Mouse (Mus musculus): Measurements from ENCODE around the gene Dph3. TPM values are rescaled to one million over a fixed set of nuclear protein-coding genes. Genes with fewer than 3 reads are reported as not detected.
A peak's percentile ranks its signal among the peaks of the same experiment; 100 is the strongest.
"Not testable (repeated sequence)": the region's sequence is repeated elsewhere in the genome, so short reads cannot be mapped to it uniquely, and the experiment has no call there.

Dph3 gene
- polyA plus RNA-seq, 1 experiment from 2014 or later: 76.2 TPM

- peaks cover 13% of the 10 kb centered on the region; the same call in 1 of the 2 replicates for H3K36me3 ChIP-seq (ENCODE audit: control insufficient read depth, insufficient read depth, low read length)
- WGBS: 86% methylated on average over 4 of the region's 4 CpGs
- no peak for ATAC-seq (ENCODE audit: low read depth)
Observed at GRCm38 (mm10) chr14:32091704-32092103, 6.2 kb upstream of the Dph3 start.

DNA sequence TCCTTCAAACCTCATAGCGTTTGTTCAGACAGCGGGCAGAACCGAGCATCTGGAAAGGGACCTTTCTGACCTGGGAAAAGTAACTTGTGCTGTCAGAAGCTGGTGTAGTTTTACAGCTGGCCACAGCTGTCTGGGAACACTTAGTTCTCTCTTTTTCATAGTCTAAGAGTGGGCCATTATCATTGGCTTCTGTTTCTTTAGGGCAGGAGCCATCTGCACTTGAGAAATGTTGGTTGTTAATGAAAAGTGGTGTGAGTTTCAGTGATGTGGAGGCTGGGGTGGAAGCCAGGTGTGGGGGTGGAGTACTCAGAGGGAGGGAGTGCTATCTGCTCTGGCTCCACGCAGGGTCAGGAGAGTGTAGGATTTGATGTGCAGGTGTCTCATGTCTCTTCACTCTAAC lies 5.6 kb upstream of the Dph3 start:
- H3K9me3 ChIP-seq (ENCODE audit: control insufficient read depth, low read length): no peaks in the 10 kb centered on the region
- no peak overlapping the region for H3K4me2 ChIP-seq (ENCODE audit: low read depth, low read length)
- no peaks in the 10 kb centered on the region for H3K27me3 ChIP-seq (ENCODE audit: control insufficient read depth, insufficient read depth, low read length)
- 0 out of 2 replicates have a peak, but pooled peaks cover 10% of the 10 kb centered on the region for H3K36me3 ChIP-seq (ENCODE audit: control insufficient read depth, insufficient read depth, low read length)
- H3K9ac ChIP-seq (replicated peaks; ENCODE audit: low read depth, low read length): no peak overlapping the region
- no peak overlapping the region for H3K4me3 ChIP-seq (ENCODE audit: low read depth, low read length)
- 82% methylated on average over 4 of the region's 4 CpGs for WGBS
- ATAC-seq (ENCODE audit: low read depth): no peak
- peaks cover 12% of the 10 kb centered on the region; the same call in 1 of the 2 replicates for H3K4me1 ChIP-seq (ENCODE audit: control insufficient read depth, insufficient read depth, low read length)
- no peak overlapping the region for H3K27ac ChIP-seq (ENCODE audit: low read depth, low read length)

More at GRCm38 (mm10) chr14:32091704-32092103, 6.2 kb upstream of the Dph3 start:
- Histone ChIP-seq H3K9ac (replicated peaks; ENCODE audit: low read depth, low read length) (no peak overlapping the region), H3K4me2 (ENCODE audit: low read depth, low read length) (no peak overlapping the region), H3K4me1 (ENCODE audit: control insufficient read depth, insufficient read depth, low read length) (peaks cover 6% of the 10 kb centered on the region; the same call in 1 of the 2 replicates), H3K27me3 (ENCODE audit: control insufficient read depth, insufficient read depth, low read length) (no peaks in the 10 kb centered on the region), H3K4me3 (ENCODE audit: low read depth, low read length) (no peak overlapping the region), H3K9me3 (ENCODE audit: control insufficient read depth, low read length) (no peaks in the 10 kb centered on the region), H3K27ac (ENCODE audit: low read depth, low read length) (no peak overlapping the region)

GRCm38 (mm10) chr14:32087584-32088248 lies 2.2 kb upstream of the Dph3 start:
- peaks cover 17% of the 10 kb centered on the region; the same call in 1 of the 2 replicates for H3K4me1 ChIP-seq (ENCODE audit: control insufficient read depth, insufficient read depth, low read length)
- not testable (repeated sequence) for H3K27me3 ChIP-seq (ENCODE audit: control insufficient read depth, insufficient read depth, low read length); H3K9ac ChIP-seq (replicated peaks; ENCODE audit: low read depth, low read length); H3K36me3 ChIP-seq (ENCODE audit: control insufficient read depth, insufficient read depth, low read length); H3K4me3 ChIP-seq (ENCODE audit: low read depth, low read length); H3K27ac ChIP-seq (ENCODE audit: low read depth, low read length); H3K4me2 ChIP-seq (ENCODE audit: low read depth, low read length); ATAC-seq (ENCODE audit: low read depth); H3K9me3 ChIP-seq (ENCODE audit: control insufficient read depth, low read length)
- WGBS: 94% methylated on average over 7 of the region's 7 CpGs

DNA sequence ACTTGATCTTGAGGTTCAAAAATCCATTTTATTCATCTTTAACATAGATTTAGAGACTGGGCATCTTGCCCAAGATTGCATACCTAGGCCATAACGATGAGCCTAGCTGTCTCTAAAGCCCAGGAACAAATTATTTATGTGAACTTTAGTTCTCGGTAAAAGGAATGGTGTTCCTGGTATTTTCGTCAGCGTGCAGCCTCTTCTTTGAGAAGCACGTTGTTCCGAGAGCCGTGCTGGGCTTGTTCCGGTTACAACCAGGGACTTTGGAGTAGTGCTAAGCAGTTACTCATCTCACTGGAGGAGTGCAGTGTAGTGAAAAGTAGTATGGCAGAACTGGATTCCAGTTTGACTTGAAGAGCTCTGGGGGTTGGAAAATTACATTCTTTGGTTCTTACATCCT lies 697 bp upstream of the Dph3 start:
- ATAC-seq (ENCODE audit: low read depth): no peak
- 23% methylated on average over 8 of the region's 8 CpGs for WGBS
- no peaks in the 10 kb centered on the region for H3K9me3 ChIP-seq (ENCODE audit: control insufficient read depth, low read length)
- peak overlapping the region; percentile 63 for H3K4me3 ChIP-seq (ENCODE audit: low read depth, low read length)
- H3K4me1 ChIP-seq (ENCODE audit: control insufficient read depth, insufficient read depth, low read length): peaks cover 17% of the 10 kb centered on the region; the same call in 1 of the 2 replicates
- peaks cover 17% of the 10 kb centered on the region for H3K36me3 ChIP-seq (ENCODE audit: control insufficient read depth, insufficient read depth, low read length)
- H3K27ac ChIP-seq (ENCODE audit: low read depth, low read length): peak overlapping the region; percentile 88
- peak overlapping the region; percentile 78; the same call in 1 of the 2 replicates for H3K9ac ChIP-seq (replicated peaks; ENCODE audit: low read depth, low read length)
- no peaks in the 10 kb centered on the region for H3K27me3 ChIP-seq (ENCODE audit: control insufficient read depth, insufficient read depth, low read length)
- peak overlapping the region; percentile 66 for H3K4me2 ChIP-seq (ENCODE audit: low read depth, low read length)

DNA sequence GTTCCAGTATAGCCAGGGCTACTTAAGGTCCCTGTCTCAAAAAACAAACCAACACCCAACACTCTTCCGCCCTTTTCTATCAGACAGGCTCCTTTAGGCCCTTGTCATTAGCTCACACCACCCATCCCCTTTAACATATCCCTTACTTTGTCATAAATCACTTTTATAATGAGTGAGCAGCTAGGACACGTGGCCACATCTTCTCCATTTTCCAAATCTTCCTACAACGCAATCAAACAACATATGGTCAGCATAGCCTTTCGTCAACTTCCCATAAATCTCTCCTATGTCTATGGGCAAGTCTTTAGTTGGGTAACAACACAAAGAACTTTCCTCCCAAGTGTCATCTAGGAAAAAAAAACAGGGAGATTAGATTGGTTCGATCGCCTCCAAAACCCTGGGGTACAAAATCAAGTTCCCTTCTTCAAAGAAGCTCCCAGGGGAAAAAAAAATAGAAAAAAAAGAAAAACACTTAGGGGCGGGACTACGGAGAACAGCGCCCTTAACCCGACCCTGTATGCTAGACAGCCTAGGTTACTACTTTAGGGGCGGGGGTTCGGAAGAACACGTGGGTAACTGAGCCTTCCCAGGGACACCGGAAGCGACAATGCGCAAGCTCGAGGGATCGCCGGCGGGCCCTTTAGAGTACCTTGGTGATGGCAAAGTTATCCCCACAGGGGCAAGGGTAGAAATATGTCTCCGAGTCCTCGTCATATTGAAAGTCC lies 606 bp downstream of the Dph3 start, which contains the start of gene Oxnad1:
Gene Oxnad1 (plus strand): TSS at position 614 of the 725 bp plus-strand sequence.
- Histone ChIP-seq H3K27ac (ENCODE audit: low read depth, low read length) (peak within 1 kb of the TSS; percentile 88), H3K27me3 (ENCODE audit: control insufficient read depth, insufficient read depth, low read length) (no peaks in the 10 kb centered on the region), H3K9me3 (ENCODE audit: control insufficient read depth, low read length) (no peaks in the 10 kb centered on the region), H3K4me3 (ENCODE audit: low read depth, low read length) (peak within 1 kb of the TSS; percentile 63), H3K4me2 (ENCODE audit: low read depth, low read length) (peak within 1 kb of the TSS; percentile 75), H3K4me1 (ENCODE audit: control insufficient read depth, insufficient read depth, low read length) (peaks cover 17% of the 10 kb centered on the region; the same call in 1 of the 2 replicates), H3K36me3 (ENCODE audit: control insufficient read depth, insufficient read depth, low read length) (peaks cover 17% of the 10 kb centered on the region), H3K9ac (replicated peaks; ENCODE audit: low read depth, low read length) (peak within 1 kb of the TSS; percentile 78)
- 2% methylated on average over 22 of the region's 22 CpGs for WGBS
- peak; percentile 97 for ATAC-seq (ENCODE audit: low read depth)

- H3K27ac ChIP-seq (ENCODE audit: low read depth, low read length): no peak overlapping the region
- no peaks in the 10 kb centered on the region for H3K27me3 ChIP-seq (ENCODE audit: control insufficient read depth, insufficient read depth, low read length)
- H3K9me3 ChIP-seq (ENCODE audit: control insufficient read depth, low read length): no peaks in the 10 kb centered on the region
- no peak overlapping the region for H3K9ac ChIP-seq (replicated peaks; ENCODE audit: low read depth, low read length)
- whole genome bisulfite sequencing: 100% methylated on average over 2 of the region's 2 CpGs
- peaks cover 17% of the 10 kb centered on the region for H3K36me3 ChIP-seq (ENCODE audit: control insufficient read depth, insufficient read depth, low read length)
- no peak for ATAC-seq (ENCODE audit: low read depth)
- peaks cover 17% of the 10 kb centered on the region; the same call in 1 of the 2 replicates for H3K4me1 ChIP-seq (ENCODE audit: control insufficient read depth, insufficient read depth, low read length)
- H3K4me2 ChIP-seq (ENCODE audit: low read depth, low read length): no peak overlapping the region
- H3K4me3 ChIP-seq (ENCODE audit: low read depth, low read length): no peak overlapping the region
Observed at GRCm38 (mm10) chr14:32083466-32083865, 2.1 kb downstream of the Dph3 start.

DNA sequence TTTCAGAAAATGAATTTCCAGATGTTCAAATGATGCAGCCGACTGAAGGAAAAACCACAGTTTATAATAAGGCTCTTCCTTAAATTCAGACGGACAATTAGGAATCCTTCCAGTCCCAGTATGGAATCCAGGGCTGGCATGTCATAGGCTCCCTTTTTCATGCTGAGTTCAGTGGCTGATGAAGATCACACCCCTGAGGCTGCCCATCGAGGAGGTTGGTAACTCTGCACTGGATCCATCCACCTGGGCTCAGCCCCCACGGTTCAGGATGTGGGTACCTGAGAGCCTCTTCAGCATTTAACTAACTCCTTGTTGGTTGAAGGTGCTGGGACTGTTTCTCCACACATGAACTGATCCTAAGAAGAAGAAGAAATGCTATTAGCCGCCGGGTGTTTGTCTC lies 2.6 kb downstream of the Dph3 start:
- Histone ChIP-seq H3K4me3 (ENCODE audit: low read depth, low read length) (no peak overlapping the region), H3K4me1 (ENCODE audit: control insufficient read depth, insufficient read depth, low read length) (peaks cover 17% of the 10 kb centered on the region; the same call in 1 of the 2 replicates), H3K9ac (replicated peaks; ENCODE audit: low read depth, low read length) (no peak overlapping the region), H3K36me3 (ENCODE audit: control insufficient read depth, insufficient read depth, low read length) (peaks cover 17% of the 10 kb centered on the region), H3K27me3 (ENCODE audit: control insufficient read depth, insufficient read depth, low read length) (no peaks in the 10 kb centered on the region), H3K4me2 (ENCODE audit: low read depth, low read length) (no peak overlapping the region), H3K27ac (ENCODE audit: low read depth, low read length) (no peak overlapping the region), H3K9me3 (ENCODE audit: control insufficient read depth, low read length) (no peaks in the 10 kb centered on the region)
- WGBS: 97% methylated on average over 6 of the region's 6 CpGs
- no peak for ATAC-seq (ENCODE audit: low read depth)

DNA sequence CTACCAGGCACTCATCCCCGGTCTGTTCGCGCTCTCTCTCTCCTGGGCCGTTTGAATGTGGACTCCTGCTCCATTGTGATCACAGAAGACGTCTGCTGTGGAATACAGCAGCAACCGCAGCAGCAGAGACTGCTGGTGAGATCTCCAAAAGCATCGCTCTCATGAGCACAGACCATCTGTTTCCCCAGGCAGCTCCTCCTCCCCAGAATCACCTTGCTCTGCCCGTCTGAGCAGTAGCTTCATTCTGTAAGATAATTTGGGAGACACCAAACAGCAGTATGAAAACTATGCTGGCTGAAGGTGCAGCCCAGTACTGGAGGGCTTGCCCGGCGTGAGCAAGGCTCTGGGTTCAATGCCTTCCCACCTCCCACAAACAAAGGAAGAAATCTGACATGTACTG lies 4.5 kb downstream of the Dph3 start:
- H3K27ac ChIP-seq (ENCODE audit: low read depth, low read length): no peak overlapping the region
- H3K36me3 ChIP-seq (ENCODE audit: control insufficient read depth, insufficient read depth, low read length): peaks cover 17% of the 10 kb centered on the region
- no peak overlapping the region for H3K4me2 ChIP-seq (ENCODE audit: low read depth, low read length)
- 88% methylated on average over 10 of the region's 10 CpGs for WGBS
- ATAC-seq (ENCODE audit: low read depth): no peak
- peaks cover 4% of the 10 kb centered on the region; the same call in 1 of the 2 replicates for H3K4me1 ChIP-seq (ENCODE audit: control insufficient read depth, insufficient read depth, low read length)
- no peaks in the 10 kb centered on the region for H3K27me3 ChIP-seq (ENCODE audit: control insufficient read depth, insufficient read depth, low read length)
- no peaks in the 10 kb centered on the region for H3K9me3 ChIP-seq (ENCODE audit: control insufficient read depth, low read length)
- no peak overlapping the region for H3K9ac ChIP-seq (replicated peaks; ENCODE audit: low read depth, low read length)
- no peak overlapping the region for H3K4me3 ChIP-seq (ENCODE audit: low read depth, low read length)
